Mouse (Mus musculus) hindlimb bud, embryonic 11.5 days (tissue): ENCODE results near the gene Mcpt4.
"Not testable (repeated sequence)": the region's sequence is repeated elsewhere in the genome, so short reads cannot be mapped to it uniquely, and the experiment has no call there.

ENCODE experiments used
- DNase-seq: peaks from one replicate; pipeline ENCODE4 v3.0.0-alpha.2; 2012; ENCODE audit warnings: low read depth, low spot score; ENCODE audit errors: extremely low spot score

The Mcpt4 gene

GRCm38 (mm10) chr14:56062213-56062612 is at the start of gene Mcpt4:
Gene Mcpt4, minus strand, starts transcription at chr14:56062313.
- not testable (repeated sequence) for DNase-seq

- DNase-seq = no peak
These were observed 43.5 kb upstream of the Mcpt4 start for GRCm38 (mm10) chr14:56105447-56106180.

- no peak for DNase-seq
These were observed 42.9 kb upstream of the Mcpt4 start for GRCm38 (mm10) chr14:56105016-56105415.

GRCm38 (mm10) chr14:56103452-56103851 is 41.3 kb upstream of the Mcpt4 start:
- DNase-seq = no peak

GRCm38 (mm10) chr14:56102386-56102785 is 40.3 kb upstream of the Mcpt4 start, which contains the start of gene Ctsg:
Gene Ctsg, minus strand, starts transcription at chr14:56102574.
- DNase-seq = no peak

- no peak for DNase-seq
These were observed 36.8 kb upstream of the Mcpt4 start for GRCm38 (mm10) chr14:56098940-56099339.

GRCm38 (mm10) chr14:56097597-56097996 is 35.5 kb upstream of the Mcpt4 start:
- no peak for DNase-seq

GRCm38 (mm10) chr14:56093353-56093752 is 31.2 kb upstream of the Mcpt4 start:
- DNase-seq = no peak

GRCm38 (mm10) chr14:56086711-56087110 is 24.6 kb upstream of the Mcpt4 start:
- DNase-seq = no peak

GRCm38 (mm10) chr14:56085167-56085566 is 23.1 kb upstream of the Mcpt4 start, which contains the start of gene Mcpt8:
Gene Mcpt8, minus strand, starts transcription at chr14:56085273.
- no peak for DNase-seq

GRCm38 (mm10) chr14:56082016-56082415 is 19.9 kb upstream of the Mcpt4 start:
- no peak for DNase-seq

- DNase-seq = no peak
These were observed 4.4 kb downstream of the Mcpt4 start for GRCm38 (mm10) chr14:56057722-56058121.

GRCm38 (mm10) chr14:56055408-56055807 is 6.7 kb downstream of the Mcpt4 start:
- DNase-seq = no peak

- not testable (repeated sequence) for DNase-seq
These were observed 20.3 kb downstream of the Mcpt4 start, which contains the start of gene Mcpt2 for GRCm38 (mm10) chr14:56041792-56042191. Gene Mcpt2, plus strand, starts transcription at chr14:56042041.

GRCm38 (mm10) chr14:56034433-56034832 is 27.7 kb downstream of the Mcpt4 start:
- DNase-seq = no peak

- not testable (repeated sequence) for DNase-seq
These were observed 31.7 kb downstream of the Mcpt4 start, which contains the start of gene Mcpt9 for GRCm38 (mm10) chr14:56030395-56030794. Gene Mcpt9, minus strand, starts transcription at chr14:56030495.

GRCm38 (mm10) chr14:56021305-56021704 is 40.8 kb downstream of the Mcpt4 start:
- not testable (repeated sequence) for DNase-seq

GRCm38 (mm10) chr14:56019446-56019845 is 42.7 kb downstream of the Mcpt4 start:
- DNase-seq = no peak

GRCm38 (mm10) chr14:56017671-56018070 is 44.4 kb downstream of the Mcpt4 start, which contains the start of gene Mcpt1:
Gene Mcpt1, plus strand, starts transcription at chr14:56017971.
- not testable (repeated sequence) for DNase-seq

GRCm38 (mm10) chr14:56013924-56014323 is 48.2 kb downstream of the Mcpt4 start:
- no peak for DNase-seq

- no peak for DNase-seq
These were observed 49.0 kb downstream of the Mcpt4 start for GRCm38 (mm10) chr14:56013147-56013546.
